ENCODE assay signal across 8 mouse cellular contexts in the genomic region with DNA sequence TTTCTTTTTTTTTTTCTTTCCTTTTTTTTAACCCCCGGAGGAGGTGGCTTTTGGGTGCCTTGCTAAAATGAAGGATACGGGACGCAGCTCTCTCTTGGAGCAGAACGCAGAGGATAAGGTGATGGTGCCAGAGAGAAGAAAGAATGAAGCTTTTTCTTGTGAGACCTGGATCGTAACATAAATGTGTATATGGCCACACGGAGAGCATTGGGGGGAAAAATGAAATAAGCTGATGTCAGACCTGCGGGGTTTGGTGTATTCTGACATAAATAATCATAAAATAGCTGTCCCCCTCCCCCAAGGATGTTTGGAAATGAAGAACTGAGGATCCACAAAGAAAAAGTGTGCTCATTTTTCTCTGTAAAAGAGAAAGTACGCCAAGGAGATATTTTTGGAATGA.
DNase-seq lines count a peak whose midpoint lies in the region; ATAC-seq and TF ChIP-seq lines count a peak whose summit lies in the region.

No protein-coding gene starts in this region.

- no peaks in the 10 kb centered on the region for H3K4me1 ChIP-seq in kidney, embryonic 16.5 days (ENCODE audit: insufficient read depth, low read length)
- H3K4me1 ChIP-seq in embryonic facial prominence, embryonic 14.5 days (ENCODE audit: control insufficient read depth, insufficient read depth, low read length): peaks cover 2% of the 10 kb centered on the region; the same call in 1 of the 2 replicates
- H3K4me1 ChIP-seq in intestine, embryonic 15.5 days (replicated peaks): no peaks in the 10 kb centered on the region

- no peak overlapping the region for H3K27ac ChIP-seq in kidney, embryonic 16.5 days (ENCODE audit: low read length)
- no peak overlapping the region for H3K27ac ChIP-seq in embryonic facial prominence, embryonic 14.5 days (replicated peaks; ENCODE audit: low read depth, low read length)
- H3K27ac ChIP-seq in intestine, embryonic 15.5 days: no peak overlapping the region

- no peak for DNase-seq in kidney, postnatal 14 days
- DNase-seq in embryonic facial prominence, embryonic 14.5 days (ENCODE audit: low spot score): no peak
- DNase-seq in cerebellum, adult 11 months: no peak
- no peak for DNase-seq in adrenal gland, adult 8-10 months
- DNase-seq in T-cell, adult 2 months (ENCODE audit: low spot score): no peak

- TF ChIP-seq POLR2A in myocyte (IDR thresholded peaks at IDR 0.05; ENCODE audit: insufficient read length, low read depth): no peak

- H3ac ChIP-seq in myocyte (ENCODE audit: control insufficient read depth, insufficient read length): peak overlapping the region; percentile 30

- H3K9ac ChIP-seq in kidney, embryonic 16.5 days (replicated peaks; ENCODE audit: low read length): peak overlapping the region; percentile 19; the same call in 1 of the 2 replicates
- H3K9ac ChIP-seq in embryonic facial prominence, embryonic 14.5 days (ENCODE audit: low read depth, low read length): peak overlapping the region; percentile 58; the same call in 1 of the 2 replicates
- no peak overlapping the region for H3K9ac ChIP-seq in intestine, embryonic 15.5 days

- peaks cover 33% of the 10 kb centered on the region for H3K79me2 ChIP-seq in myocyte (ENCODE audit: control insufficient read depth, insufficient read depth)

- peak overlapping the region; percentile 95 for H3K4me2 ChIP-seq in kidney, embryonic 16.5 days (replicated peaks; ENCODE audit: low read depth, low read length)
- H3K4me2 ChIP-seq in embryonic facial prominence, embryonic 14.5 days (ENCODE audit: low read depth, low read length): peak overlapping the region; percentile 86
- H3K4me2 ChIP-seq in intestine, embryonic 15.5 days (replicated peaks): peak overlapping the region; percentile 88
- peak overlapping the region; percentile 63 for H3K4me2 ChIP-seq in myocyte (ENCODE audit: low read depth)

- H3K27me3 ChIP-seq in kidney, embryonic 16.5 days (ENCODE audit: insufficient read depth, low read length): peaks cover 10% of the 10 kb centered on the region
- peaks cover 13% of the 10 kb centered on the region for H3K27me3 ChIP-seq in embryonic facial prominence, embryonic 14.5 days (replicated peaks; ENCODE audit: control insufficient read depth, insufficient read depth, low read length)
- no peaks in the 10 kb centered on the region for H3K27me3 ChIP-seq in intestine, embryonic 15.5 days (replicated peaks)
- H3K27me3 ChIP-seq in myocyte (ENCODE audit: control insufficient read depth, insufficient read depth, insufficient read length): no peaks in the 10 kb centered on the region

- WGBS in kidney, embryonic 16.5 days: 8% methylated on average over 8 of the region's 8 CpGs
- WGBS in embryonic facial prominence, embryonic 14.5 days: 6% methylated on average over 8 of the region's 8 CpGs
- 8% methylated on average over 8 of the region's 8 CpGs for WGBS in intestine, embryonic 15.5 days

- H3K9me3 ChIP-seq in kidney, embryonic 16.5 days (ENCODE audit: low read length): no peaks in the 10 kb centered on the region
- no peaks in the 10 kb centered on the region for H3K9me3 ChIP-seq in embryonic facial prominence, embryonic 14.5 days (ENCODE audit: control insufficient read depth, low read length)
- H3K9me3 ChIP-seq in intestine, embryonic 15.5 days: no peaks in the 10 kb centered on the region

- no peak for ATAC-seq in kidney, embryonic 16.5 days (ENCODE audit: low FRiP score, low TSS enrichment)
- ATAC-seq in embryonic facial prominence, embryonic 14.5 days (ENCODE audit: low read depth): no peak
- ATAC-seq in intestine, embryonic 15.5 days: no peak

- no peaks in the 10 kb centered on the region for H3K36me3 ChIP-seq in kidney, embryonic 16.5 days (ENCODE audit: insufficient read depth, low read length)
- H3K36me3 ChIP-seq in embryonic facial prominence, embryonic 14.5 days (ENCODE audit: control insufficient read depth, insufficient read depth, low read length): no peaks in the 10 kb centered on the region
- H3K36me3 ChIP-seq in intestine, embryonic 15.5 days: no peaks in the 10 kb centered on the region
- no peaks in the 10 kb centered on the region for H3K36me3 ChIP-seq in myocyte (ENCODE audit: control insufficient read depth, insufficient read depth)

- H3K4me3 ChIP-seq in kidney, embryonic 16.5 days (ENCODE audit: low read length): peak overlapping the region; percentile 56
- peak overlapping the region; percentile 50 for H3K4me3 ChIP-seq in embryonic facial prominence, embryonic 14.5 days (ENCODE audit: low read depth, low read length)
- peak overlapping the region; percentile 47 for H3K4me3 ChIP-seq in intestine, embryonic 15.5 days (replicated peaks)
- H3K4me3 ChIP-seq in myocyte: peak overlapping the region; percentile 74

TF ChIP-seq in myocyte, 11 proteins besides CTCF, POLR2A, EP300 and RAD21:
- TF ChIP-seq E2F4 (IDR thresholded peaks at IDR 0.05; ENCODE audit: insufficient read depth) (no peak), SRF (IDR thresholded peaks at IDR 0.05; ENCODE audit: control insufficient read depth, insufficient read length, low read depth) (no peak), MYOG (IDR thresholded peaks at IDR 0.05; ENCODE audit: control insufficient read depth in 1 of 3, insufficient read depth in 1 of 3, insufficient read length in 2 of 3, low read depth in 2 of 3) (no peak), MYOD1 (IDR thresholded peaks at IDR 0.05; ENCODE audit: control insufficient read depth in 1 of 3, insufficient read length in 2 of 3, low read depth in 2 of 3) (no peak), TCF3 (IDR thresholded peaks at IDR 0.05; ENCODE audit: insufficient read length, low read depth) (no peak), TCF12 (IDR thresholded peaks at IDR 0.05; ENCODE audit: insufficient read depth, poor library complexity, severe bottlenecking) (no peak), REST (IDR thresholded peaks at IDR 0.05; ENCODE audit: insufficient read depth, insufficient read length) (no peak), CEBPB (IDR thresholded peaks at IDR 0.05; ENCODE audit: insufficient read depth, poor library complexity, severe bottlenecking) (no peak), MAX (IDR thresholded peaks at IDR 0.05; ENCODE audit: low read depth) (no peak)
